Mouse (Mus musculus) intestine, embryonic 14.5 days (tissue): ENCODE results near the gene Pou3f1. TPM values are rescaled to one million over a fixed set of nuclear protein-coding genes. Genes with fewer than 3 reads are reported as not detected.

Experiments used
- ATAC-seq: fragments of 200-750 bp; cut with Nextera tagmentation; replicated peaks from 2 replicates; pipeline ENCODE4 v1.8.0; 2017; ENCODE audit warnings: low read depth, moderate number of reproducible peaks, moderate TSS enrichment, moderate library complexity; ENCODE audit not compliant: low FRiP score, low TSS enrichment
- DNase-seq: peaks from one replicate; pipeline ENCODE4 v3.0.0-alpha.2; 2018; ENCODE audit warnings: low spot score
- H3K27ac ChIP-seq: fragments of 300-500 bp; sonication (generic); 2 replicates; pipeline ENCODE4 v1.5.1; 2014; ENCODE audit warnings: low read depth, mild to moderate bottlenecking, control low read depth
- H3K27me3 ChIP-seq: fragments of 300-500 bp; sonication (generic); replicated peaks from 2 replicates; pipeline ENCODE4 v1.6.1; 2014; ENCODE audit warnings: low read length, control low read depth; ENCODE audit not compliant: control insufficient read depth, insufficient read depth
- H3K36me3 ChIP-seq: fragments of 300-500 bp; sonication (generic); 2 replicates; pipeline ENCODE4 v1.6.1; 2014; ENCODE audit warnings: low read length, control low read depth; ENCODE audit not compliant: control insufficient read depth, insufficient read depth
- H3K4me1 ChIP-seq: fragments of 300-500 bp; sonication (generic); replicated peaks from 2 replicates; pipeline ENCODE4 v1.6.1; 2014; ENCODE audit warnings: low read length, control low read depth, mixed read lengths; ENCODE audit not compliant: control insufficient read depth, insufficient read depth
- H3K4me2 ChIP-seq: fragments of 300-500 bp; sonication (generic); 2 replicates; pipeline ENCODE4 v1.6.1; 2014; ENCODE audit warnings: low read length
- H3K4me3 ChIP-seq: fragments of 300-500 bp; sonication (generic); 2 replicates; pipeline ENCODE4 v1.5.1; 2014; ENCODE audit warnings: low read depth, low read length, control low read depth, mixed read lengths
- H3K9ac ChIP-seq: fragments of 300-500 bp; sonication (generic); 2 replicates; pipeline ENCODE4 v1.6.1; 2014; ENCODE audit warnings: mild to moderate bottlenecking, low read length
- H3K9me3 ChIP-seq: fragments of 300-500 bp; sonication (generic); 2 replicates; pipeline ENCODE4 v1.6.1; 2016; ENCODE audit warnings: low read length, control low read depth; ENCODE audit not compliant: control insufficient read depth
- WGBS: fragments of 180-500 bp; shearing (Covaris S2); extraction: QIAGEN DNeasy Blood & Tissue Kit; methylation state at CpG from one replicate; pipeline ENCODE4 v1.1.7; 2014; 5-methylcytosine and 5-hydroxymethylcytosine counted together
- polyA plus RNA-seq: library from polyadenylated mRNA; unstranded; fragments of >200 nt; fragmentation: Nextera tagmentation; extraction: Ambion mirVana; gene quantifications from 2 replicates; pipeline ENCODE4 v1.2.1, GENCODE M21; 2014

Pou3f1 gene
- polyA plus RNA-seq, 1 experiment from 2014 or later = 0.27 TPM

- Histone ChIP-seq H3K9me3 (no peaks in the 10 kb centered on the region), H3K9ac (no peak overlapping the region), H3K36me3 (no peaks in the 10 kb centered on the region), H3K27ac (no peak overlapping the region), H3K27me3 (peaks cover 92% of the 10 kb centered on the region), H3K4me3 (peak overlapping the region; percentile 23), H3K4me2 (peak overlapping the region; percentile 37), H3K4me1 (peaks cover 14% of the 10 kb centered on the region)
- 2% methylated on average over 67 of the region's 68 CpGs for WGBS
- ATAC-seq = no peak
- peak; percentile 76 for DNase-seq
Measured at GRCm38 (mm10) chr4:124659251-124660217, 2.9 kb downstream of the Pou3f1 start.

- DNase-seq = peak; percentile 65
- Histone ChIP-seq H3K27ac (no peak overlapping the region), H3K4me2 (no peak overlapping the region), H3K27me3 (peaks cover 88% of the 10 kb centered on the region), H3K36me3 (no peaks in the 10 kb centered on the region), H3K9ac (no peak overlapping the region), H3K9me3 (no peaks in the 10 kb centered on the region), H3K4me3 (no peak overlapping the region), H3K4me1 (peaks cover 14% of the 10 kb centered on the region)
- 48% methylated on average over 3 of the region's 3 CpGs for WGBS
- no peak for ATAC-seq
Measured at GRCm38 (mm10) chr4:124660603-124661002, 4.0 kb downstream of the Pou3f1 start.

GRCm38 (mm10) chr4:124663034-124663433 is 6.4 kb downstream of the Pou3f1 start:
- Histone ChIP-seq H3K4me3 (no peak overlapping the region), H3K4me1 (0 out of 2 replicates have a peak, but pooled peaks cover 6% of the 10 kb centered on the region), H3K27me3 (peaks cover 81% of the 10 kb centered on the region), H3K27ac (no peak overlapping the region), H3K36me3 (no peaks in the 10 kb centered on the region), H3K9me3 (no peaks in the 10 kb centered on the region), H3K9ac (no peak overlapping the region), H3K4me2 (no peak overlapping the region)
- no peak for ATAC-seq
- 57% methylated on average over 3 of the region's 3 CpGs for WGBS
- DNase-seq = no peak

- Histone ChIP-seq H3K27me3 (peaks cover 72% of the 10 kb centered on the region), H3K9me3 (no peaks in the 10 kb centered on the region), H3K4me1 (no peaks in the 10 kb centered on the region), H3K4me2 (no peak overlapping the region), H3K4me3 (no peak overlapping the region), H3K36me3 (no peaks in the 10 kb centered on the region), H3K9ac (no peak overlapping the region), H3K27ac (no peak overlapping the region)
- 72% methylated on average over 9 of the region's 9 CpGs for WGBS
- DNase-seq (no peak), ATAC-seq (no peak)
Measured at GRCm38 (mm10) chr4:124664185-124664584, 7.6 kb downstream of the Pou3f1 start.

GRCm38 (mm10) chr4:124664604-124665003 is 8.0 kb downstream of the Pou3f1 start:
- Histone ChIP-seq H3K36me3 (no peaks in the 10 kb centered on the region), H3K4me1 (no peaks in the 10 kb centered on the region), H3K4me2 (no peak overlapping the region), H3K27ac (no peak overlapping the region), H3K4me3 (no peak overlapping the region), H3K27me3 (peaks cover 70% of the 10 kb centered on the region), H3K9ac (no peak overlapping the region), H3K9me3 (no peaks in the 10 kb centered on the region)
- DNase-seq (no peak), ATAC-seq (no peak)
- 67% methylated on average over 15 of the region's 15 CpGs for WGBS

- H3K27me3 ChIP-seq = peaks cover 55% of the 10 kb centered on the region
- no peaks in the 10 kb centered on the region for H3K36me3 ChIP-seq
Measured at GRCm38 (mm10) chr4:124667476-124668033, 10.9 kb downstream of the Pou3f1 start.

GRCm38 (mm10) chr4:124668078-124668477 is 11.5 kb downstream of the Pou3f1 start:
- Histone ChIP-seq H3K36me3 (no peaks in the 10 kb centered on the region), H3K4me3 (no peak overlapping the region), H3K27me3 (peaks cover 55% of the 10 kb centered on the region), H3K9ac (no peak overlapping the region), H3K9me3 (no peaks in the 10 kb centered on the region), H3K4me1 (peaks cover 13% of the 10 kb centered on the region; the same call in 1 of the 2 replicates), H3K4me2 (no peak overlapping the region), H3K27ac (no peak overlapping the region)
- no peak for ATAC-seq
- no peak for DNase-seq
- 10% methylated on average over 8 of the region's 8 CpGs for WGBS

More at GRCm38 (mm10) chr4:124667476-124668033, 10.9 kb downstream of the Pou3f1 start:
- H3K4me1 ChIP-seq = peaks cover 9% of the 10 kb centered on the region; the same call in 1 of the 2 replicates
- no peak overlapping the region for H3K27ac ChIP-seq
- WGBS = 40% methylated on average over 14 of the region's 14 CpGs
- no peaks in the 10 kb centered on the region for H3K9me3 ChIP-seq
- ATAC-seq (no peak), DNase-seq (no peak)
- no peak overlapping the region for H3K4me2 ChIP-seq
- no peak overlapping the region for H3K9ac ChIP-seq
- H3K4me3 ChIP-seq = no peak overlapping the region

- ATAC-seq = no peak
- Histone ChIP-seq H3K27me3 (peaks cover 51% of the 10 kb centered on the region), H3K9ac (no peak overlapping the region), H3K4me3 (no peak overlapping the region), H3K9me3 (no peaks in the 10 kb centered on the region), H3K36me3 (no peaks in the 10 kb centered on the region), H3K4me1 (peaks cover 13% of the 10 kb centered on the region; the same call in 1 of the 2 replicates), H3K4me2 (no peak overlapping the region), H3K27ac (no peak overlapping the region)
- no peak for DNase-seq
- 71% methylated on average over 8 of the region's 8 CpGs for WGBS
Measured at GRCm38 (mm10) chr4:124670232-124670631, 13.6 kb downstream of the Pou3f1 start.
